Mouse (Mus musculus) olfactory bulb, adult 2 months (tissue): Measurements from ENCODE around the gene Zswim4.

Source experiments
- CTCF ChIP-seq: fragments of 200-500 bp; IDR thresholded peaks from 2 replicates; pipeline ENCODE4 v1.5.1; 2012; ENCODE audit warnings: low read depth, mild to moderate bottlenecking, low read length, moderate library complexity; ENCODE audit not compliant: insufficient read depth
- POLR2A ChIP-seq: fragments of 200-500 bp; IDR thresholded peaks from 2 replicates; pipeline ENCODE4 v1.6.1; 2012; ENCODE audit warnings: mild to moderate bottlenecking, low read depth, low read length, moderate library complexity; ENCODE audit not compliant: insufficient read depth

DNA sequence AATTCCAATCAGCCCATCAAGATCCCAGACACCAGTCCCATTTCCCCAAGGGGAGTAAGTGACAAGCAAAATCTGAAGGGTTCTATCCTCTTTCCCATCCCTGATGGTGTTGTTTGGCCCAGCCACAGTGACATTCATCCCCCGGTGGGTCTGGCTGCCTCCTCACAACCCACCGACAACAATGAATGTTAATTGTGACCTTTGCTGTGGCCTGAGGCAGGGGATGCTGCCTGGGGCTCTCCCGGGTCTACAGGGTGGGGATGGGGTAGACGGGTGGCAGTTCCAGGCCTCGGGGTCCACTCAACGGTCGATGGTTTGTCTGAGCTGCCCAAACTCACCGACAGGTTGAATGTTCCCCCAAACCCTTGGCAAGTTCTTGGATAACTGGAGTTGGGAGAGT is 58.3 kb downstream of the Zswim4 start:
- TF ChIP-seq POLR2A (no peak), CTCF (no peak)
